In genomic region chr12:110545040-110545701, GRCm38 (mm10) we compare ENCODE assay signal across 27 mouse cellular contexts. TPM values are rescaled to one million over a fixed set of nuclear protein-coding genes. Genes with fewer than 3 reads are reported as not detected.
A peak's percentile ranks its signal among the peaks of the same experiment; 100 is the strongest.
DNase-seq lines count a peak whose midpoint lies in the region; ATAC-seq and TF ChIP-seq lines count a peak whose summit lies in the region.
"Had no signal": no experiment of that assay in that cellular context is flagged by ENCODE, and none has a peak within 500 bp of the region (broad histone marks: within the 10 kb centered on the region; RNA-seq: fewer than 3 reads in every experiment).

No protein-coding gene starts in this region.

- H3K9me3 ChIP-seq in kidney, embryonic 14.5 days (ENCODE audit: control insufficient read depth, low read length) = no peaks in the 10 kb centered on the region
- H3K9me3 ChIP-seq in midbrain, embryonic 10.5 days (replicated peaks) = no peaks in the 10 kb centered on the region
- H3K9me3 ChIP-seq in midbrain, embryonic 13.5 days = no peaks in the 10 kb centered on the region
- no peaks in the 10 kb centered on the region for H3K9me3 ChIP-seq in liver, embryonic 13.5 days (replicated peaks)
- H3K9me3 ChIP-seq: embryonic facial prominence, embryonic 13.5 days; heart, embryonic 10.5 days; heart, embryonic 15.5 days; neural tube, embryonic 15.5 days; stomach, embryonic 15.5 days had no signal

- H3K9ac ChIP-seq in kidney, embryonic 14.5 days (ENCODE audit: low read depth, low read length) = no peak overlapping the region
- no peak overlapping the region for H3K9ac ChIP-seq in midbrain, embryonic 13.5 days (replicated peaks)
- H3K9ac ChIP-seq in liver, embryonic 13.5 days = 0 out of 2 replicates have a peak overlapping the region, but pooled peaks have one; percentile 9
- H3K9ac ChIP-seq: embryonic facial prominence, embryonic 13.5 days; heart, embryonic 15.5 days; neural tube, embryonic 15.5 days; stomach, embryonic 15.5 days had no signal

- H3K27me3 ChIP-seq in kidney, embryonic 14.5 days (ENCODE audit: control insufficient read depth, insufficient read depth, low read length) = no peaks in the 10 kb centered on the region
- no peaks in the 10 kb centered on the region for H3K27me3 ChIP-seq in kidney, adult 2 months (replicated peaks; ENCODE audit: control insufficient read depth, insufficient read depth, low read length)
- H3K27me3 ChIP-seq in midbrain, embryonic 10.5 days (ENCODE audit: low read depth, poor library complexity, severe bottlenecking) = no peaks in the 10 kb centered on the region
- H3K27me3 ChIP-seq in midbrain, embryonic 13.5 days = no peaks in the 10 kb centered on the region
- no peaks in the 10 kb centered on the region for H3K27me3 ChIP-seq in liver, embryonic 13.5 days
- H3K27me3 ChIP-seq in cerebellum, adult 2 months (ENCODE audit: control insufficient read depth, insufficient read depth, low read length) = no peaks in the 10 kb centered on the region
- H3K27me3 ChIP-seq: embryonic facial prominence, embryonic 13.5 days; heart, embryonic 15.5 days; neural tube, embryonic 15.5 days; stomach, embryonic 15.5 days had no signal

- H3K36me3 ChIP-seq in kidney, embryonic 14.5 days (ENCODE audit: control insufficient read depth, insufficient read depth, low read length) = peaks cover 42% of the 10 kb centered on the region
- H3K36me3 ChIP-seq in kidney, adult 2 months (ENCODE audit: control insufficient read depth, insufficient read depth, low read length) = no peaks in the 10 kb centered on the region; the same call in 1 of the 2 replicates
- H3K36me3 ChIP-seq in midbrain, embryonic 10.5 days = peaks cover 58% of the 10 kb centered on the region
- peaks cover 44% of the 10 kb centered on the region for H3K36me3 ChIP-seq in midbrain, embryonic 13.5 days
- H3K36me3 ChIP-seq in liver, embryonic 13.5 days = peaks cover 43% of the 10 kb centered on the region

- ATAC-seq in kidney, embryonic 14.5 days (ENCODE audit: low FRiP score, low TSS enrichment) = no peak
- ATAC-seq in midbrain, embryonic 13.5 days = no peak
- ATAC-seq in liver, embryonic 13.5 days (ENCODE audit: low read depth) = no peak
- ATAC-seq: forebrain, embryonic 16.5 days; hindbrain, embryonic 16.5 days had no signal

- peaks cover 6% of the 10 kb centered on the region for H3K4me1 ChIP-seq in kidney, embryonic 14.5 days (ENCODE audit: control insufficient read depth, insufficient read depth, low read length)
- 0 out of 2 replicates have a peak, but pooled peaks cover 3% of the 10 kb centered on the region for H3K4me1 ChIP-seq in kidney, adult 2 months (ENCODE audit: control insufficient read depth, insufficient read depth, low read length)
- peaks cover 16% of the 10 kb centered on the region for H3K4me1 ChIP-seq in midbrain, embryonic 10.5 days
- peaks cover 12% of the 10 kb centered on the region for H3K4me1 ChIP-seq in midbrain, embryonic 13.5 days (replicated peaks)
- peaks cover 39% of the 10 kb centered on the region for H3K4me1 ChIP-seq in liver, embryonic 13.5 days (replicated peaks)
- peaks cover 10% of the 10 kb centered on the region for H3K4me1 ChIP-seq in cerebellum, adult 2 months (ENCODE audit: control insufficient read depth, insufficient read depth, low read length)
- H3K4me1 ChIP-seq: embryonic facial prominence, embryonic 13.5 days; neural tube, embryonic 15.5 days had no signal

- TF ChIP-seq POLR2A in kidney, adult 2 months (IDR thresholded peaks at IDR 0.05; ENCODE audit: low read depth, low read length) = no peak
- TF ChIP-seq POLR2A in cerebellum, adult 2 months (IDR thresholded peaks at IDR 0.05; ENCODE audit: borderline replicate concordance, insufficient read depth, low read length) = no peak

- DNase-seq in kidney, adult 2 months = no peak
- peak; percentile 8 for DNase-seq in midbrain, embryonic 10.5 days (ENCODE audit: low spot score)
- no peak for DNase-seq in liver, embryonic 13.5 days
- DNase-seq in layer of hippocampus, adult 8-10 months (ENCODE audit: low spot score in 2 of 2) = no peak
- no peak for DNase-seq in frontal cortex, postnatal 25 days (ENCODE audit: low spot score in 2 of 2)
- DNase-seq in cerebellum, adult 2 months = no peak
- DNase-seq: adrenal gland, postnatal 14 days; cerebellum, adult 11 months; cerebellum, adult 9-11 months; gastrocnemius, postnatal 10 days; kidney, adult 18-20 months; kidney, postnatal 36 days; layer of hippocampus, postnatal 36 days; left cerebral cortex, postnatal 4 days; lung, adult 2 months; midbrain, embryonic 14.5 days; right cerebral cortex, postnatal 25 days had no signal

- TF ChIP-seq CTCF in kidney, adult 2 months (conservative IDR thresholded peaks at IDR 0.05; ENCODE audit: insufficient read depth, insufficient read length, low read depth, low read length) = no peak
- TF ChIP-seq CTCF in cerebellum, adult 2 months (IDR thresholded peaks at IDR 0.05; ENCODE audit: borderline replicate concordance, insufficient read depth, low read depth, low read length) = no peak

- 85% methylated on average over 4 of the region's 4 CpGs for WGBS in kidney, embryonic 14.5 days
- 60% methylated on average over 4 of the region's 4 CpGs for WGBS in kidney, adult 2 months
- 88% methylated on average over 4 of the region's 4 CpGs for WGBS in midbrain, embryonic 10.5 days
- WGBS in midbrain, embryonic 13.5 days = 89% methylated on average over 4 of the region's 4 CpGs
- 47% methylated on average over 4 of the region's 4 CpGs for WGBS in liver, embryonic 13.5 days (ENCODE audit: insufficient replicate concordance)
- 73% methylated on average over 4 of the region's 4 CpGs for WGBS in cerebellum, adult 2 months

- no peak overlapping the region for H3K4me3 ChIP-seq in kidney, embryonic 14.5 days (ENCODE audit: low read length)
- no peak overlapping the region for H3K4me3 ChIP-seq in kidney, adult 2 months (ENCODE audit: insufficient read depth, low read depth, low read length)
- H3K4me3 ChIP-seq in midbrain, embryonic 10.5 days = no peak overlapping the region
- H3K4me3 ChIP-seq in midbrain, embryonic 13.5 days (replicated peaks) = no peak overlapping the region
- no peak overlapping the region for H3K4me3 ChIP-seq in liver, embryonic 13.5 days (replicated peaks)
- H3K4me3 ChIP-seq in cerebellum, adult 2 months (replicated peaks; ENCODE audit: insufficient read depth, low read depth, low read length) = no peak overlapping the region
- H3K4me3 ChIP-seq: embryonic facial prominence, embryonic 13.5 days; heart, embryonic 10.5 days; heart, embryonic 15.5 days; layer of hippocampus, adult 2 months; neural tube, embryonic 15.5 days; stomach, embryonic 15.5 days had no signal

- H3K27ac ChIP-seq in kidney, embryonic 14.5 days (ENCODE audit: low read depth, low read length) = peak overlapping the region; percentile 30; the same call in 1 of the 2 replicates
- H3K27ac ChIP-seq in kidney, adult 2 months (ENCODE audit: insufficient read depth, low read depth, low read length) = no peak overlapping the region
- no peak overlapping the region for H3K27ac ChIP-seq in midbrain, embryonic 10.5 days (replicated peaks)
- H3K27ac ChIP-seq in midbrain, embryonic 13.5 days = no peak overlapping the region
- peak overlapping the region; percentile 51; the same call in 1 of the 2 replicates for H3K27ac ChIP-seq in liver, embryonic 13.5 days
- H3K27ac ChIP-seq in cerebellum, adult 2 months (ENCODE audit: insufficient read depth, low read length) = no peak overlapping the region
- H3K27ac ChIP-seq: embryonic facial prominence, embryonic 13.5 days; heart, embryonic 10.5 days; layer of hippocampus, adult 2 months; neural tube, embryonic 15.5 days; stomach, embryonic 15.5 days had no signal

- no peak overlapping the region for H3K4me2 ChIP-seq in kidney, embryonic 14.5 days (replicated peaks; ENCODE audit: low read depth, low read length)
- H3K4me2 ChIP-seq in midbrain, embryonic 13.5 days (replicated peaks) = no peak overlapping the region
- 0 out of 2 replicates have a peak overlapping the region, but pooled peaks have one; percentile 5 for H3K4me2 ChIP-seq in liver, embryonic 13.5 days
- H3K4me2 ChIP-seq: embryonic facial prominence, embryonic 13.5 days; heart, embryonic 15.5 days; neural tube, embryonic 15.5 days; stomach, embryonic 15.5 days had no signal

RNA-seq across cellular contexts. Expression of gene Dync1h1, which starts 56.1 kb away (rescaled TPM):
- 40.9 and 63.6 TPM in 2 replicates for polyA plus RNA-seq in kidney, embryonic 14.5 days (2014; fragmentation: Nextera tagmentation; extraction: Ambion mirVana)
- polyA plus RNA-seq in kidney, adult 2 months (2012; rRNA removed) = 186 and 236 TPM in 2 replicates
- polyA plus RNA-seq in midbrain, embryonic 10.5 days (2016; fragmentation: Nextera tagmentation; extraction: Ambion mirVana) = 58.9 and 71.5 TPM in 2 replicates
- 92.2 and 93.6 TPM in 2 replicates for polyA plus RNA-seq in midbrain, embryonic 13.5 days (2015; fragmentation: Nextera tagmentation; extraction: Ambion mirVana)
- 11.1 and 13.5 TPM in 2 replicates for polyA plus RNA-seq in liver, embryonic 13.5 days (2015; fragmentation: Nextera tagmentation; extraction: Ambion mirVana)
- total RNA-seq in layer of hippocampus, adult 8-10 months (2022) = 100 to 1,000 TPM; 273 to 309 (median 284) TPM
- polyA plus RNA-seq in cerebellum, adult 2 months (2012; rRNA removed) = 358 and 400 TPM in 2 replicates

Comparison
In these comparisons a context has a peak if more than half of its experiments do, and no peak if none do; other contexts are left out.
1. H3K27ac ChIP-seq: peak in kidney, embryonic 14.5 days (single experiment) and liver, embryonic 13.5 days (single experiment); none in kidney, adult 2 months (single experiment), midbrain, embryonic 10.5 days (single experiment), midbrain, embryonic 13.5 days (single experiment) and cerebellum, adult 2 months (single experiment).